11 mouse cellular contexts compared by ENCODE assay signal in the genomic region with DNA sequence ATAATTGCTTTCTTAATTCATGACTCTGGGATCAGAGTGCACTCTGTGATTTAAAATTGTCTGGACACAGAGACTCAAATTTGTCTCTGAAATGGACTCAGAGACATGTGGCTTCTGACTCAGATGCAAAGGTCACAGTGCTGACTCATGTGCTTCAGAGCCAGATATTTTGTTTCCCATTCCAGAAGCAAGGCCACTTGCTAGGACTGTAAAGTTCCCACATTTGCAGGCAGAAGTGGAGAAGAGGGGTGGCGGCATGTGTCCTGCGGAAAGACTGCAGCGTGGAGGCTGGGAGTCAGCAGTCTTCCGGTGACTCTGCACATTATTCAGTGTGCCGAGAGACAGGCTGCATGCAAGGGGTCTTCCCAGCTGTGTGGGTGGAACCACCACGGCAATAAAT.
DNase-seq lines count a peak whose midpoint lies in the region; ATAC-seq and TF ChIP-seq lines count a peak whose summit lies in the region.
"Had no signal": no experiment of that assay in that cellular context is flagged by ENCODE, and none has a peak within 500 bp of the region (broad histone marks: within the 10 kb centered on the region; RNA-seq: fewer than 3 reads in every experiment).

No protein-coding gene starts in this region.

- no peak for TF ChIP-seq CTCF in kidney, adult 2 months (conservative IDR thresholded peaks at IDR 0.05; ENCODE audit: insufficient read depth, insufficient read length, low read depth, low read length)

- TF ChIP-seq POLR2A in kidney, adult 2 months (IDR thresholded peaks at IDR 0.05; ENCODE audit: low read depth, low read length) = no peak

- no peak for ATAC-seq in monocyte, adult 5-6 weeks (replicated peaks; ENCODE audit: insufficient number of reproducible peaks, low FRiP score, low TSS enrichment, poor library complexity, severe bottlenecking)
- no peak for ATAC-seq in hindbrain, embryonic 14.5 days (ENCODE audit: low FRiP score)
- ATAC-seq: midbrain, embryonic 13.5 days had no signal

- no peaks in the 10 kb centered on the region for H3K9me3 ChIP-seq in hindbrain, embryonic 14.5 days (ENCODE audit: control insufficient read depth, low read length)
- H3K9me3 ChIP-seq: embryonic facial prominence, embryonic 15.5 days; limb, embryonic 10.5 days; midbrain, embryonic 13.5 days had no signal

- H3K27me3 ChIP-seq in kidney, adult 2 months (replicated peaks; ENCODE audit: control insufficient read depth, insufficient read depth, low read length) = no peaks in the 10 kb centered on the region
- H3K27me3 ChIP-seq in hindbrain, embryonic 14.5 days (ENCODE audit: control insufficient read depth, insufficient read depth, low read length) = no peaks in the 10 kb centered on the region
- H3K27me3 ChIP-seq: embryonic facial prominence, embryonic 15.5 days; midbrain, embryonic 13.5 days had no signal

- H3K4me3 ChIP-seq in kidney, adult 2 months (ENCODE audit: insufficient read depth, low read depth, low read length) = no peak overlapping the region
- H3K4me3 ChIP-seq in hindbrain, embryonic 14.5 days (replicated peaks; ENCODE audit: low read length) = no peak overlapping the region
- H3K4me3 ChIP-seq: embryonic facial prominence, embryonic 15.5 days; limb, embryonic 10.5 days; midbrain, embryonic 13.5 days had no signal

- no peak overlapping the region for H3K9ac ChIP-seq in hindbrain, embryonic 14.5 days
- H3K9ac ChIP-seq: embryonic facial prominence, embryonic 15.5 days; midbrain, embryonic 13.5 days had no signal

- peaks cover 5% of the 10 kb centered on the region; the same call in 1 of the 2 replicates for H3K4me1 ChIP-seq in kidney, adult 2 months (ENCODE audit: control insufficient read depth, insufficient read depth, low read length)
- no peaks in the 10 kb centered on the region for H3K4me1 ChIP-seq in hindbrain, embryonic 14.5 days (replicated peaks; ENCODE audit: control insufficient read depth, insufficient read depth, low read length)
- H3K4me1 ChIP-seq: embryonic facial prominence, embryonic 15.5 days; limb, embryonic 10.5 days; midbrain, embryonic 13.5 days had no signal

- peak overlapping the region; percentile 81 for H3K27ac ChIP-seq in kidney, adult 2 months (ENCODE audit: insufficient read depth, low read depth, low read length)
- no peak overlapping the region for H3K27ac ChIP-seq in hindbrain, embryonic 14.5 days
- H3K27ac ChIP-seq: embryonic facial prominence, embryonic 15.5 days; limb, embryonic 10.5 days; midbrain, embryonic 13.5 days had no signal

- no peaks in the 10 kb centered on the region for H3K36me3 ChIP-seq in kidney, adult 2 months (ENCODE audit: control insufficient read depth, insufficient read depth, low read length)
- H3K36me3 ChIP-seq in hindbrain, embryonic 14.5 days (replicated peaks; ENCODE audit: control insufficient read depth, insufficient read depth) = no peaks in the 10 kb centered on the region
- H3K36me3 ChIP-seq: embryonic facial prominence, embryonic 15.5 days; limb, embryonic 10.5 days; midbrain, embryonic 13.5 days had no signal

- WGBS in kidney, adult 2 months = 32% methylated on average over 6 of the region's 6 CpGs
- 65% methylated on average over 6 of the region's 6 CpGs for WGBS in hindbrain, embryonic 14.5 days

- H3K4me2 ChIP-seq in hindbrain, embryonic 14.5 days (replicated peaks) = no peak overlapping the region
- H3K4me2 ChIP-seq: embryonic facial prominence, embryonic 15.5 days; midbrain, embryonic 13.5 days had no signal

- DNase-seq in embryo, embryonic 10.5 days (ENCODE audit: low spot score) = peak; percentile 13
- DNase-seq in embryo, embryonic 10 days (ENCODE audit: low spot score) = no peak
- peak; percentile 4 for DNase-seq in urinary bladder, postnatal 25 days (ENCODE audit: low spot score)
- DNase-seq in urinary bladder, postnatal 4 days (ENCODE audit: low spot score in 2 of 2) = no peak
- peak; percentile 90 for DNase-seq in kidney, adult 2 months
- peak; percentile 36 for DNase-seq in skeletal muscle tissue, adult 2 months (ENCODE audit: low read depth, low spot score)
- no peak for DNase-seq in hindbrain, embryonic 14.5 days (ENCODE audit: low spot score)

Comparison
In these comparisons a context has a peak if more than half of its experiments do, and no peak if none do; other contexts are left out.
1. DNase-seq: peak in embryo, embryonic 10.5 days (single experiment), urinary bladder, postnatal 25 days (single experiment), kidney, adult 2 months (single experiment) and skeletal muscle tissue, adult 2 months (single experiment); none in embryo, embryonic 10 days (single experiment), urinary bladder, postnatal 4 days (0 of 2) and hindbrain, embryonic 14.5 days (single experiment).